Mouse (Mus musculus): ENCODE results near the gene Jun.

Gene Jun

DNA sequence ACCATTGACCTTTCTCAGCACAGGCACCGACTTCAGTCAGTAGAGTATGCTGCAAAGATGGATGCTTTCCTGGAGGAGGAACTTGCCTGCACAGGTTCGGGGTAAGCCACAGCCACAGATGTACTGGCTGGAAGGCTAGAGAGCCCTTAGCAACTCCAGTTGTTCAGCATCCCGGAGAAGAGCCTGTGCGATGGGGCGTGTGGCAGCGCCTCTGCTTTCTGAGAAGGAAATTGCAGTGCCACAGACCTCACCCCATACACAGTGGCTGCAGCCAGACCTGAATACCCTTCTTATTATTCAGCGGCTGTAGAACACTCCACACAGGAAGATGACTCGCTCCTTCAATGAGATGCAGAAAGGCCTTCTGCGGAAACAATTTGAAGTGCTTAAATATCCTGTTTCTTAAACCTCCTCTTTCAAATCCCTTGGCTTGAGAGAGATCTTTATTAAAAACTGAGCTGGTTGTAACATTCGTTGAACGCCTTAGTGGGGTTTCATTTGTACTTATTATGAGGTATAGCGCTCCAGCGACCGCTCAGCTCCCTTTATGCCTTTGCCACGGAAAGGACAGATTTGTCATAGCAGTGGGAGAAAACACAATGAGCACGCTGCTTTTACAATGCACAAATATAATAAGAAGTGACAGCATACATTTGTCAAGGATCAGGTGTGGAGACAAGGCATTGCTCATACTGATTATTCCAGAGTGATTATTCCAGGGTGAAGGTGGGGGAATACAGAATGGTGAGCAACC lies 26.0 kb downstream of the Jun start:
- DNase-seq (ENCODE audit: low spot score) = no peak

DNA sequence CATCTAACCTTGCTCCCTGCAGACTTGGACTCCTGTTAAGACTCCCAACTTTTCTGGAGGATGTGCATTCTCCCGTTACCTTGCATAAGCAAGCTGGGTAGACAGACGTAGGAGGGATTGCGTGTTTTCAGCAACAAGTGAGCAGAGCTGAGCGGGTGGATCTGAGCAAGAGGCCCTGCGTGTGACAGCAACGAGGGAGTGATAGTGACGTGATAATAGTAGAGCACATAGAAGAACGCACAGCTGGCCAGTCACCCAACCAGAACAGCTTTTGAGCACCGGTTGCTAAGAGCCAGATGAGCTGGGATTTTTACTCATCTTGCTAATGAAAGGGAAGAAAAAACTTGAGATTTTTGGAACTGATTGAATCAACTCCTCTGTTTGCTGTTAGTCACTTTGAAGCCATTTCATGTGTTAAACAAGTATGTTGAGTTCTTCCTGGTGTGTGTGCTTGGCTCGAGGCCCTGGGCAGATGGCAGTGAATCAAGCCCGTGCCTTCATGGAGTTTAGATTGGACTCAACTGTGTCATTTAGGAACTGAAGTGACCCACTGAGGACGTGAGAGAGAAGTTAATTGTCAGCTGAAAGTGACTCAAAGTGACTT lies 28.6 kb downstream of the Jun start:
- no peak for DNase-seq (ENCODE audit: low spot score)

DNA sequence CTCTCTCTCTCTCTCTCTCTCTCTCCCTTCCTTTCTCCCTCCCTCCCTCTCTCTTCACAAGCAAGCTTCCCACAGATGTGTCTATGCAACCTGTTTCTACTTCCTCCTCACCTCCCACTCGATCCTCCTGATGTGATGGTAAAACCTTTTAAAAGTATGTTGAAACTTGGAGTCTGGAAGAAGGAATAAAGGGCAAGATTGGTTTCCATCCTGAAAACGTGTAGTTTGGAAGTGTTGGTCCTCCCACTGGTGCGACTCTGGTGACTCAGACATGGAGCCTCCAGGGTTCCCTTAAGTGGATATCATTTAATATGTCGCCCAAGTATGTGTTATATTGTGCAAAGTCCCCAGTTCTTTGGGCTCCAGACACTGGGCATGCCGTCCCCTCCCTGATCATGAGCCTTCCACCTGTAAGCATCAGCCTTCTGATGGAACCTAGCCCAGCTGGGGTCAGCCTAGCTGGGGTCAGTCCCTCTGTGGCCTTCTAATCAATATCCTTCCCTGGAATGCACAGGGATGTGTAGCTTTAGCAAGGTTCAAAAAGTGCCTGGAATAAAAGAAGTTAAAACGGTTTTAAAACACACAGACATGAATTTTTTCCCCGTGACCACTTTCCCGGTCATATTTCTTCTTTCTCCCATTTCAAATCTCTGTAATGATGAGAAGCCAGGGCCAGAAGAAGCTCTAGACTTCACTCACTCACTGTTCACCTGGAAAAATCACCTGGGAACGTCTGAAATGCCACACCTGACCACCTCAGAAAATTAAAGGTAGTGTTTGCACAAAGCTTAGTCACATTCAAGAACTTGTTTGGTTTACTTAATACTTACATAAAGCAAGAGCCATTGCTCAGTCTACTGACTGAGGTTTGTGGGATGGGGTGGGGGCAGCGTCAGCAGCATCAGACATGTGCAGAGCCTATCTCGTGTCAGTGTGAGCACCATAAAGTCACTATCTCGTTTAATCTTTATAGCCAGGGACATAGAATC lies 30.1 kb downstream of the Jun start:
- no peak for DNase-seq (ENCODE audit: low spot score)

DNA sequence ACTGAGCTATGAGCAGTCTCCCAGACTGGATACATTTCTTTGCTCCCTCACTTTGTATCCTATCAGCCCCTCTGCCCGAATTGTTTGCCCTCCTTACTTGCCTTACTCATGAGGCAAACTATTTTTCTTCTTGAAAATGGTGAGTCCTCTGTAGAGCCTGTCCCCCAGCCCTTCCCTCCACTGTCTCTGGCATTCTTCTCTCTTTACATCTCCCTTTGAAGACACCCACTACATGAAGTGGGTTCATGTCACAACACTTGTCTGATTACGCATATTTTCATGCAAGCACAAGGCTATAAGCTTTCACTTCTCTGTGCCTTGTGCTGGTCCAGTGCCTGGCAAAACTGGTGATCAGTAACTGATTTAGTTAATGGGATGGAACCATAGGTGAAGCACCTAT lies 31.8 kb downstream of the Jun start:
- no peak for DNase-seq (ENCODE audit: low spot score)

DNA sequence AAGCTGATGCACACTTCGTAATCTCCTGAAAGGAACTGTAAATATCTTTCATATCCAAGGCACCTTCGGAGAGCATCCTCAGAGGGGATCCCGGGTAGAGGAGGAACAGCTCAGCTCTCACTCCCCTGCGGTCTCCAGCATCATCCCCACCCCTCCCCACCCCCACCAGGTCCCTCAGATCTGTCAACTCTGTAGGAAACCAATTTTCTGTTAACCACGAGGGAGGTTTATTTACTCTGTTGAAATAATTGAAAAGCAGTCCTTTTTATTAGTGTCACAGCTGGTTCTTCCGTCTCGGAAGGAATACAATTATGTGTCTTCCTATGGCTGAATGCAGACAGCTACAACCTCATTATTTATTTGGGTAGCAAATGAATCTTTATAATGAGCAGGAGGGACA lies 33.8 kb downstream of the Jun start:
- no peak for DNase-seq (ENCODE audit: low spot score)

DNA sequence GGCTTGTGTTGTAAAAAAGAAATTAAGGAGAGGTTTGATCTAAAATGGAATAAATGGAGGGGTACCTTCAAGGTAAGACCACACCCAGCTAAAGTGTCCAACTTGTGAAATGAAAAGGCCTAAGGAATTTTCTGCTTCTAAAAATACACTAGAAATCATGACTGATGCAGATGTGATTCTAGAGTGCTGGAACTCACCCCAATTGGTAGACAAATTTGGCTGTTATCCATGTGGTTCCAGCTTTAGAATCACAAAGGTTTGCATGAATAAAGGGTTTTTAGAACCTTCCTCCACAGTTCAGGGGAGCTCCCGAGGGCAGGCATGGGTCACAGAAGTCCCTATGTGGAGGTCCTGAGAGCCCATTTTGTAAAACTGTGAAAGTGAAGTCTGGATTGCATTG lies 39.3 kb downstream of the Jun start:
- no peak for DNase-seq (ENCODE audit: low spot score)

DNA sequence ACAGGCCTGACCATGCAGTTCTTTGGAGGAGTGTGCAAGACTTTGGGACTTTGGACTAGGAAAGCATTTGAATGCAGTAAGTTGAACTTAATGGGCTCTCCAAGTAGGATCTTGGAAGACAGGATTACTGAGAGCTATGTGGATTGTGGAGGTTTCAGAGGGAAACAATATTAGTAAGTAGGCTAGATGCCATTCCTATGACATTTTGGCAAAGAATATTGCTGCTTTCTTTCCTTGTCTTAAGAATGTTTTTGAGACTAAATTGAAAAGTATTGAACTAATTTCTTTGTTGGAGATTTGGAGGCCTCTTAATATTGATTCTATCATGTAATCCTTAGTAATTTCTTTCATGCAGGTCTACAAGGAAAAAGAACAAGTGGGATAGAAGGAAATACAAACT lies 39.8 kb downstream of the Jun start:
- no peak for DNase-seq (ENCODE audit: low spot score)

DNA sequence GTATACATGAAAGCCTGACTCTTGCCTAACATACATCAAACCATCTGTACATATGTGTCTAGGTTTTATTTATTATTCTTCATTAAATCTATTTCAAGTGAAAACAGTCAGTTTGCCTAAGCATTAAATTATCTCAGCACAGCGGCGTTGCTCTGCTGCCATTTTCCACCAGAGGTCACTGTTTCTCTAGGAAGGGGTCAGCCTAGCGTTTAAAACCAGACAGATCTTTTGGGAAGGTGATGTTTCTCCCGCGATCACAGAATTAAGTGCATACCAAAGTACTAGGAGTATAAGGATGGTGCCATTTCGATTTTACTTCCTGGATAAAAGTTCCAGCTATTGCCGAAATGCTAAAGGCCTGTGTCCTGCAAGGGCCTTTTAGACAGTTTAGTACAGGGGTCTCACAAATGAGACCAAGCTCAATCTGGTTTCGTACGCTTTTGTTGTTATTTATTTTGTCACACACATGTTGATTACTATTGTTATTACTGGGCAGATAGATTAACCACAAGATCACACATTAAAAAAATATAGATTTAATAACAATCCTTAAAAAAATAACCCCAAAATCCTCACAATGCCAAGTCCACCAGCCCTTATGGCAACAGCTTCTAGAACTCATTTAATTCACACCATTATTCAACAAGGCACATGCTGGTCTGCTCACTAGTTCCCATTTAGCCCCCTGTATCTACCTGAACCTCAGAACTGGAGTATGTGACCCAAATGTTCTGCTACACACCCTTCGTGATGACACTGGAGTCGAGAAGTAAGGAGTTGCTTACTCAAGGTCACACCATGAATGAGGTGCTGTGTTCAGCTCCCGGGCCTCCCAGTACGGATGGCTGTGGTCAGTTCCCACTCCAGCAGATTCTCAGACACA lies 43.6 kb downstream of the Jun start:
- peak; percentile 82 for DNase-seq (ENCODE audit: low spot score)

DNA sequence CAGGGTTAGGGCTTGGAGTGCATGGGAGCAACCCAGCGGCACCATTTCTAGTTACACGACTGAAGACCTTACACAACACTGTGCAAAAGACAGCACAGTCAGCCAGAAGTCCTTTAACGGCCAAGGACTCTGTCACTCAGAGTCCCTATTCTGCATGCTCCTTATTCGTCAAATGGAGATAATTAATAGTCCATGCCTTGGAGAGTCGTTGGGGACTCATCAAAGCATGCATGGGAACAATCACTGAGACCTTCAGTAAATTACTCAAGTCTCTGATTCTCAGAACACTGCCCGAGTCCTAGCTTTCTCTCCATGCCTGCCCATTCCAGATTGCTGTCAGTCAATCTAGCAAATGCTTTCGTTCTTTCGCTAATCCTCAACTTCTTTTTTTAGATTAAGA lies 44.3 kb downstream of the Jun start:
- DNase-seq (ENCODE audit: low spot score) = no peak

DNA sequence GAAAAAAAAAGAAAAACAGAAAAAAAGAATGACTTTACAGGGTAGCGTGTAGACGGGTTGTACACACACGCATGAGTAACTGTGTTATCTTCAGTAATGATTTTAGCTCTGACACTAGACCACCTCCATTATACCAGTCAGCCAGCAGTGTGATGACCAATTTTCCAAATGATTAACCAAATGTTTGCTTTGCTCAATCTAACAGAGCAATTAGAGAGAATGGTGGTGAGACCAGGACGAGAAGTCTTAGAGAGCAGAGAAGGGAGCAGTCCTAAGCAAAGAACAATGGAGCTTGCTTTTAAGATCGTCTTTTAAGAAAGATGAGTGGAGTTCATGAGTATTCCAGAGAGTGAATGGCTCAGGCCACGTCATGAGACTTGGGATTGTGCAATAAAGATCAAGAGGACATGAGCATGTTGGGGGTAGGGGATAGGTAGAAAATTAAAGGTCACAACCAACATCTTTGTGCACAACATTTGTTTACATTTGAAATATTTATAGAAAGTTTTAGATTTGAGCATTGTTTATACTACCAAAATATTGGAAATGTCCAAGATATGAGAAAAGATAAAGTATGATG lies 46.7 kb downstream of the Jun start:
- DNase-seq (ENCODE audit: low spot score) = no peak

DNA sequence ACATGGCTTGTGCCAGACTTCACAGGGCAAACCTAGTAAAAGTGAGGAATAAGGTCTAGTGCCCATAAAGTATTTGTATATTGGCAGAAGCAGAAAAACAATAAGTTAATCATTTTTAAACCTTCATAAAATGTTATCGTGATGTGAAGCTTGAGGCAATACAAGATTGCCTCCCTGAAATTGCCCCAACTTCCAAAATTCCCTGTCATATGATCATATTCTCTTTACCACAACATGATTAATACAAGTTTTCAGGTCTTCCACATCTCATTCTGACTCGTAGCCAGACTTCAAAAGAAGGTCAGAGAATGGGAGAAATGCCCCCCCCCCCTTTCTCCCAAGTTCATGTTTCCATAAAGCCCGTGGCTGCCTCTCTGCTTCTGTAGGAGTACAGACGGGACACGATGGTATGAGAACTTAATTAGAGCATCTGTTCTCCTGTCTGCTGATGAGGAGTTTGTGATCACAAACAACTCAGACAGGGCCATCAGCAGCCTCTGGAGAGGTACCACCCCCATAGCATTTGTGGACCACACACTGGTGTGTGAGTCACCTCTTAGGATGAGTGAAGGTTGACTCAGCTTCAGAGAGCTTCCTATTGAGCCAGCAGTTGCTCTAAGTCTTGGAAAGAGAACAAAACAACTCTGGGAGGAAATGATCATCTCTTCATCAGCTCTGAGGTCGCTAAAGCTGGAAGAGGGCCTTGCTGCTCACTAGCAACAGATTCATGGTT lies 50.8 kb downstream of the Jun start:
- DNase-seq (ENCODE audit: low spot score) = no peak

DNA sequence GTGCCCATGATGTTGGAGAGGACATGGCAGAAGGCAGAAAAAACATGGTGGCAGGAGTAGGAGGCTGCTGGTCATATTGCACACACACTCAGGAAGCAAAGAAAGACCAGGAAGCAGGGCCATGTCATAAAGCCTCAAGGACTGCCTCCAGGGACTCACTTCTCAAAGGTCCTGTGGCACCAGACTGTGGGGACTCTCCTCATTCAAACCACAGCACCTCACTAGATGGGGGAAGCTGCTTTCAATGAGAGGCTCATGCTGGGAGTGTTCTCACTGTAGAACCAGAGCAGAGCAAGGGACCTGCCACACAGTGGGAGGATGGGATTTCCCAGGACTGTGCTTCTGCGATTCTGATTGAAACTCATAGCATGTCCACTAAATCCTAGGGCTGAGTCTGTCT lies 51.9 kb downstream of the Jun start:
- DNase-seq (ENCODE audit: low spot score) = no peak

DNA sequence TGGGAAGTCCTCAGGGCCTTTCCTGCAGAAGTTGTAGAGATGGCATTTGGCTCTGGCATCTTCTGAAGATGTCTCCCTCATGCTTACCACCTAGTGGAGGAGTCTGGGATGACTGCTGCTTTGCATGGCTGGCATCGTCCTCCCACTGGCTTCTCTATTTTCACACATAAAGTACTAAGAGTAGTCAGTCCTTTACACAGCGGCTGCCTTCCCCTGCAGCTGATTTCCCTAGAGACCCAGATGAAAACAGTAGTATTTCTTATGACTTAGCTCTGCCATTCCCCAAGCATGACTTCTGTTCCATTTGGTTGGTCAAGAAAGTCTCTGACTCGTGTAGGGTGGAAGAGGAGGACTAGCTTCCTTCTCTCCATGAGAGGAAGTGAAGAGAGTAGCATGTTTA lies 52.8 kb downstream of the Jun start:
- no peak for DNase-seq (ENCODE audit: low spot score)
